Mouse (Mus musculus) brain, adult 10 weeks (tissue): Measurements from ENCODE around the gene Lenep. TPM values are rescaled to one million over a fixed set of nuclear protein-coding genes. Genes with fewer than 3 reads are reported as not detected.

Experiments used
- polyA plus RNA-seq: library from polyadenylated mRNA; stranded (reverse); fragments of 350-450 nt; fragmentation: Illumina TruSeq; extraction: RNeasy Lipid Tissue Mini Kit (QIAGEN cat#74804); gene quantifications from one replicate; pipeline ENCODE4 v1.2.3, GENCODE M21; 2015; ENCODE audit warnings: low read depth, low replicate concordance

The Lenep gene
- polyA plus RNA-seq = 5.2 TPM

DNA sequence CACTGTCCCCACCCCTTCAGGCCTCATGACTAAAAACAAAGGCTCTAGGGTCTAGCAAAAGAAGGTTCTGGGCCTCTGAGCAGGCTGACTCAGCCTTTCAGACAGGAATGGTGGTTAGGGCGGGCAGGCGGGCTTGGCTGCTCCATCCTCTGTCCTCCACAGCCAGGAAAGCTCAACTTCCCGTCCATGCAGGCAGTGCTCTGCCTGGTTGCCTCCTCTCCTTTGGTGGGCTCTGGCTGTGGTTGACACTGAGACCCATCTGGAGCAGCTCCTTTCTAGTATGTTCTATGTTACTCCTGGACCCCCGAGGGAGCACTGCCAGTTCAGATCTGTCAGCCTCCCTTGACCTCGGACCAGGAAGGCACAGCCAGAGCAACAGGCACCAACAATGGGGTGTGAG, at the start of gene Lenep:
Gene Lenep, minus strand, starts transcription at position 101 of the 400 bp plus-strand sequence.

DNA sequence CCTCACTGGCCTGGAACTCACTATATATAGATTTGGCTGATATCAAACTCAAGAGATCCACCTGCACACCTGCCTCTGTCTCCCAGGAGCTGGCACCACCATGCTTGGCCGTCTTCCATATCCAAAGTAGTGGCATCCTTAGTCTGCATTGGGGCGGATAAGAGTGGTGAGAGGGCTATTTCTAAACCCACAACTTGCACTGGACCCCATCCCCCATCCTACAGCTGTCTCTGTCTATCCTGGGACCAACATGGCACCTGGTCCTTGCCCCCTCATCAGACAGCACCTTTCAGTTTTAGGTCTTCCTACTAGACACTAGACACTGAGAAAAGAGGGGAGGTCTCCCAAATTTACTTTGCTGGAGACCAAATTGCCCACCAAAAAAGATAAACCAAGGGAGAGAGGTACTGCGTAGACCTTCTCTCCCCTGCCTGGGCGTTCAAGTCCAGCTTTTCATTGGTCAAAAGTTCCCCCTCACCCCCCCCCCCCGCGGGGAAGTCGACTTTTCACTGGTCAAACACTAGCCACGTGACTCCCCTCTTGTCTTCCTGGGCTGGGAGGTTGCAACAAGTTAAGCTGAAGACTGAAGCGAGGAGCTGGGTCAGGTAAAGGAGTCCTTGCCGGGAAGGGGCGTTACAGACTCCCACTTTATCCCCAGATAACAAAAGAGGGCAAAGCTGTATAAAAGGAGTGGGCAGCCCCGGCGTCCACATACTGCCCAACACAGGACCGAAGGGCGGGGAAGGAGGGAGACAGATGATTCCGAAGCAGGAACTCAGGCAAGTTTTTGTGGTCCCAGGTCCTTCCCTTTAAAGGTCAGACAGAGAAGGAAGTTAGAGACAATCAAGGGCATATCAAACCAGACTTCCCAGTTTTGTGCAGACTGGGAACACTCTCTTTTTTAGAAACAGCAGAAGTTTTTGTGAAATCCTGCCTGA, 33.9 kb upstream of the Lenep start, which contains the start of gene Pbxip1:
Gene Pbxip1, plus strand, starts transcription at position 531 of the 938 bp plus-strand sequence.

DNA sequence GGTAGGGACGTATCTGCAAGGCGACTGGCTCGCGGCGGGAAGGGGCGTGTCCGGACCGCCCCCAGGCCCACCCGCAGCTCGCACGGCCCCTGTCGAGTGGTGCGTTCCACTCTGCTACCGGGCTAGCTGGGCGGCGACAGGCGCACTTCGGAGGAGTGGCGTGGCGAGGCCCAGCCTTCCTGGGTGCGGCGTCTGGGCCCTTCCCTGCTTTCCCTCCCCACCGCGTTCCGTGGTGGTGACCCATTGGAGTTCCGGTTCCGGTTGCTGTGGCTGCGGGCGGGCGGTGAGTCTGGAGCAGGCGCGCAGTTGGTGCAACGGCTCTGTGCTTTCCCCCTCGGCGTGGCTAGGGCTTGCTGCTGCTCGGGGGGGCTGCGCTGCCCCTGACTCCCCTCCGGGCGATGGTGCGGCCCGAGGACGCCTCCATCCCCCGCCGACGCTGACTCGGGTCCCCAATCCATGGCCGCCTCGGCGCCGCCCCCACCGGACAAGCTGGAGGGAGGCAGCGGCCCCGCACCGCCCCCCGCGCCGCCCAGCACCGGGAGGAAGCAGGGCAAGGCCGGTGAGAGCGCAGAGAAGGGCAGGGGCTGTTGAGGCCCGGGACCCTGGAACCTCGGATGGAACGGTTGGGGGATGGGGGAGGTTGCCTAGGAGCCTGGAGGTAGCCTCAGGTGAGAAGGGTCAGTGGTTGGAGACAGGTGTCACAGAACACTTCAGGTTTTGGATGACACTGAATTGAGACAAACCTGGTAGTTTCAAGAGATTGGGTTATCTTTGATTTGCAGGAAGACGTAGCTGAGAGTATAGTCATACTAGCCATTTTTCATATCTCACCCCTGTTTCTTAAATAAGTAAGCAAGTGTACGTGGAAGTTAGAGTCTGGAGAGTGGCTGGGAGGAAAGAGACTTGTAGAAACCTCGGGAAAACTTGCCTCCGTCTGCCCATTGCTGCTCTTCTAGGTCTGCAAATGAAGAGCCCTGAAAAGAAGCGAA, 27.9 kb upstream of the Lenep start, which contains the start of gene Pygo2:
Gene Pygo2, plus strand, starts transcription at position 44 of the 989 bp plus-strand sequence.

DNA sequence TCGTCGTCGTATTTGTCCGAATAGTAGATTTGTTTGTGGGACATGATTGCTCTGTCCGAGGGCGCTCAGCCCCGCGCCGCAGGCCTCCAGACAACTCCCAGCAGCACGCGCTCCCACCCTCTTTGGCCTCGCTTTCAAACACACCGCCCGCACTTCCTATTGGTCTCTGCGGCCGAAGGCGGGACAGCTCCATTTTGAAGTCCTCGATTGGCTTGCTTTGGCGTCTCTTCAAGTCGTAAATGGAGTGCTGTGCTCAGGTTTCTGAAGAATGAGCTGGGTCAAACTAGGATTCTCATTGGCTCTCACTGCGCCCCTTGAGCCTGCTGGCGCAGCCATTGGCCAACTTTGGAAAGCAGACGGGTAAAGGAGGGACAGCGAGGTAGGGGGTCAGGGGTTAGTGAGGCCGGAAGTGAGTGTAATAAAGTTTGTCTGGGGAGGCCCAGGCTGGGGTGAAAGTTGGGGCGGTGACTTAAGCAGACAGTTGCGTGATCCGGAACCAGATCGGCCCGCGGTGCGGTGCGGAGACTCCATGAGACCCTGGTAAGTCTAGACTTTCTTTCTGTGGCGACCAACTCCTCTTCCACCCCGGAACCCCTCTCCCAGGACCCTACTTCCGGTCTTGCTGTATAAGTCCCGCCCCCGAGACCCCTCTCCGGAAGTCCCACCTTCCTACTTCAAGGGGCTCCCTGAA, 15.7 kb upstream of the Lenep start, which contains the start of the genes Cks1b and Shc1:
Gene Cks1b, minus strand, starts transcription at position 214 of the 691 bp plus-strand sequence.
Gene Shc1, plus strand, starts transcription at position 274 of the 691 bp plus-strand sequence.

DNA sequence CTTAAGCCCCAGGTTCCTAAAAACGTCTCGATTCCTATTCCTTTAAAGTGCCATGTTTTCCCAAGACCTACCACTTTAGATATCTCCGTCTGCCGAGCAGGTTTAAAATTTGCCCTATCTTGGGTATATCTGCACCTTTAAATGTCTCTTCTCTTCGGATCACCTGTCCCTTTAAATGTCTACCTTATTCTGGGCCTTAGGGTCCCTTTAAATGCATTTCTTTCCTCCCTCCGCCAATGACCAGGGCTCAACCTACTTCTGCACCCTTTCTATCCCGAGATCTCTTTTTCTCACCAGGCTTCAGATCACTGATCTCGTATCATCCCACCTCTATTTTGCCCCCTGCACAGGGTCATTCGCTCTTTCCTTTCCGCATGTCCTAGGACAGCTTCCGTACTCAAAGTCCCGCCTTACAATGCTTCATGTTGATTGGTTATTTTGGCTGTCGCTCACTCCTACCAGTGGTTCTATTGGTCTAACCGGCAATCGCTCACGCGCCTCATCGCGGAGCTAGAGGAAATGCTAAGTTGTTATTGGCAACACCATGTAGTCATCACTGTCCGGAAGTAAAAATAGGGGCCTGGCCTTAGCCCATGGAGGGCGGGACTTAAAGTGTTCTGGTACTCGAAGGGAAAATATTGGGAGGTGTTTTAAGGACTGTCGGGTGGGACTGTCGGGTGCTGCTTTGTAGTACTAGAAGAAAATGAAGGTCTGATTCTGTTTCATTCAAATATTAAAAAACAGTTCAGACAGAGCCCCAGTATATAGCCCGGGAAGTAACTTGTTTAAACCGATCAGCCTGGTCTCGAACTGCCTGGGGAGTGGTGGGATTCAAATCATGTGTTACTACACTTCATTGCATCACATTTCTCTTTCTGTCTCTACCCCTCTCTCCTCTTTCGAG, 9.1 kb upstream of the Lenep start, which contains the start of gene Flad1:
Gene Flad1, minus strand, starts transcription at position 381 of the 904 bp plus-strand sequence.

DNA sequence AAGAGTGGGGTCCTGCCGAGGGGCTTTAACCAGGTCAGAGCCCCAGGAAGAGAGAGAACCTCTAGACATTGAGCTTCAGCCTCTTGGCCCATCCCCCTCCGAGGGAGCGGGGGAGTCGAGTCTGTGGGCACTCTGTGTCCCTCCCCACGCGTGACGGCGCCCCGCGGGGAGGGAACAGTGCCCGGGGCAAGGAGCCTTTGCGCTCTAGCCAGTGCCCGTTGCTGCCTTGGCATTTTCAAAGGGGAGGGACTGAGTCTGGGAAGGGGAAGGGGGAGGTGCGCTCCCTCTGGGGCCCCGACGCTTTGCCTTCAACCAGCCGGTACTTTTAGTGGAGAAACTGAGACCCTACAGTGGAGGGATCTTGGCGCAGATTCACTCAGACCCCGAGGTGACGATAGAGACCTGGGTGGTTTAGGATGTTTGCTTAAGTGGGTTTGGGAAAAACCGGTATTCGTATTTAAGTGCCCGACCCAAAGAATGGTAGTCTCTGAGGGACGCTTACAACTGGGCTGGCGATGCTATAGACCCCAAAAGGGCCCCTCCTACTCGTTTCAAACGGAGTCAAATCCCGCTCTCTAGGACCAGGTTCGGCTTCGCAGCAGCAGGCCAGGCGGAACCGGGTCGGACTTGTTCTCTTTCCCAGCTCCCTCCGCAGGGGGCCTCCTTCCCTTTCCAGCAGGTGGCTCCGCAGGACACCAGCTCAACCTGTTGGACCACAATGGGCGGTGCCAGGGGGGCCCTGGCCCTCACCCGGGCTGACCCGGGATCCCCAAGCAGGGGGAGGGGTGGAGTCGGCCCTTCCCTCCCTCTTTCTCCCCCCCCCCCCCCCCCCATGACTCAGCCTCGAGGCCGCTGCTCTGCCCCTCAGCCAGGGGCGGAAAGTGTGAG, 8.3 kb downstream of the Lenep start, which contains the start of gene Zbtb7b:
Gene Zbtb7b, minus strand, starts transcription at position 771 of the 888 bp plus-strand sequence.

DNA sequence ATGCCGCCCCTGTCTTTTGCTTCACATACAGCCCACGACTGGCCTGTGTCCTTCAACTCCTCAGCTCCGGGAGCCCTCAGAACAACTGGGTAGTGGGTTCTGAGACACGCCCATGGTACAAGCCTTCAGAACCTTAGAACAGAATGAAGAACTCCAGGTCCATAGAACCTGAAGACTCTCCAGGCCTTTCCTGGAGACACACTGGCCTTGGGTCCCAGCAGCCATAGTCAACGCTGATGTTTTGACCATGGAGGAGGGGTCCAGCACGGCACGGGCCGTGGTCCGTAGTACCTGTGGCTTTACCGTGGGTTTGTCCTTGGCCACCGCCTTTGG, 37.5 kb downstream of the Lenep start, which contains the start of gene Dcst1:
Gene Dcst1, minus strand, starts transcription at position 101 of the 333 bp plus-strand sequence.

DNA sequence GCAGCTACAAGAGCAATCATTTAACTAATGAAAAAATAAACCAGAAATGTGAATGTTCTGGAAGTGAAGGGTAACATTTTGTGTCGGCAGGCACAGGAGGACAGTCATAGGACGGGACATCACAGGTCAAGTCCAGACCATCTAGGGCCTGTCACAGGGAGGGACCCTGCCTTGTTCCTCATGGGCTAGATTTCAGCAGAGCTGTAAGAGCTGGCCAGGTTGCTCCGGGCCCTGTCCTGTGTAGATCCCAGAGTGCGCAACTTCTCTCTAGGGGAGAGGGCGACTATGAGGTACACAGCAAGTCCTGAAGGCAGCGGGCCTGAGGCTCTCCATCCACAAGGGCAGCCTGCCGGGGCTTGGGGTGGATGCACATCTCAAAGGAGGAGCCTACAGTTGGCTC, 40.9 kb downstream of the Lenep start, which contains the start of gene Dcst2:
Gene Dcst2, plus strand, starts transcription at position 301 of the 400 bp plus-strand sequence.

Other genes with a start within 250 kb of the Lenep start
- gene Hcn3, start 242.6 kb downstream of the Lenep start, polyA plus RNA-seq = 8.9 TPM
- 35.8 TPM for gene Clk2, start 238.0 kb downstream of the Lenep start, polyA plus RNA-seq
- gene Scamp3, start 225.3 kb downstream of the Lenep start, polyA plus RNA-seq = 70.0 TPM
- 38.8 TPM for gene Fam189b, start 219.7 kb downstream of the Lenep start, polyA plus RNA-seq
- gene Gba, start 199.9 kb downstream of the Lenep start, polyA plus RNA-seq = 53.9 TPM
- gene Thbs3, start 187.6 kb downstream of the Lenep start, polyA plus RNA-seq = 26.1 TPM
- gene Mtx1, start 175.7 kb downstream of the Lenep start, polyA plus RNA-seq = 99.5 TPM
- 0.33 TPM for gene Muc1, start 173.7 kb downstream of the Lenep start, polyA plus RNA-seq
- gene Krtcap2, start 156.8 kb downstream of the Lenep start, polyA plus RNA-seq = 68.5 TPM
- 53.6 TPM for gene Trim46, start 156.5 kb downstream of the Lenep start, polyA plus RNA-seq
- 107 TPM for gene Dpm3, start 143.4 kb downstream of the Lenep start, polyA plus RNA-seq
- 61.6 TPM for gene Slc50a1, start 132.2 kb downstream of the Lenep start, polyA plus RNA-seq
- gene Efna1, start 121.7 kb downstream of the Lenep start, polyA plus RNA-seq = 9.0 TPM
- gene Efna3, start 79.8 kb downstream of the Lenep start, polyA plus RNA-seq = 43.7 TPM
- not detected for gene Efna4, start 64.8 kb downstream of the Lenep start, polyA plus RNA-seq
- gene Adam15, start 52.8 kb downstream of the Lenep start, polyA plus RNA-seq = 137 TPM
- 0.19 TPM for gene Dcst2, start 40.8 kb downstream of the Lenep start, polyA plus RNA-seq
- not detected for gene Dcst1, start 37.5 kb downstream of the Lenep start, polyA plus RNA-seq
- gene Zbtb7b, start 8.0 kb downstream of the Lenep start, polyA plus RNA-seq = 17.3 TPM
- gene Flad1, start 9.1 kb upstream of the Lenep start, polyA plus RNA-seq = 29.1 TPM
- 4.6 TPM for gene Cks1b, start 15.6 kb upstream of the Lenep start, polyA plus RNA-seq
- gene Shc1, start 15.7 kb upstream of the Lenep start, polyA plus RNA-seq = 11.6 TPM
- 35.5 TPM for gene Pygo2, start 27.4 kb upstream of the Lenep start, polyA plus RNA-seq
- 34.8 TPM for gene Pbxip1, start 33.9 kb upstream of the Lenep start, polyA plus RNA-seq
- gene Pmvk, start 51.7 kb upstream of the Lenep start, polyA plus RNA-seq = 72.8 TPM
- 12.7 TPM for gene Kcnn3, start 117.4 kb upstream of the Lenep start, polyA plus RNA-seq